Comparison of ENCODE assay signal across 31 mouse cellular contexts in the genomic region with DNA sequence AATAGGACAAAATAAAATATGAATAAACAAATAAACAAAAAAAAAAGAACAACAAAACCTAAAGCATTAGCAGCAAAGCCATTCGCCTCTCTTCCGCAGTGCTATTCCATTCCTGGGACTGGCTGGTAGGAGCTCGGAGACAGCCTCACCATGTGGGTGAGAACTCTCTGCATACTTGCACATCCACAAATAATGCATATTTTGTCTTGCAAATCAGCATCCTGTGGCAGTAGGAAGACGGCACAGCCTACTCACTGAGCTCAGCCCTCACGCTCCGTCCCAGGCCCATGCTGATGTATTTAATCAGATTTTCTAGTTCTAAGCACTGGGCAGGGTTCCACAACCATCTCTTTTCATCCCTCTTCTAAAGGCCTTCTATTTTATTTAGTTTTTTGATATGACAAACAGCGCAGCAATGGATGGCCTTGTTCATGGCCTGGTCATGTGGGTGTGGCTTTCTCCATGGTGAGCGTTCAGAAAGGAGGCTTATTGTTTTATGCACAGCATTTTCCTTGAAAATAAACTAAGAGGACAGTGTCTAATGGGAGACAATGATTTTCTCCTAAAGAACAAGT. TPM values are rescaled to one million over a fixed set of nuclear protein-coding genes. Genes with fewer than 3 reads are reported as not detected.
A peak's percentile ranks its signal among the peaks of the same experiment; 100 is the strongest.
DNase-seq lines count a peak whose midpoint lies in the region; ATAC-seq lines count a peak whose summit lies in the region.
"Had no signal": no experiment of that assay in that cellular context is flagged by ENCODE, and none has a peak within 500 bp of the region (broad histone marks: within the 10 kb centered on the region; RNA-seq: fewer than 3 reads in every experiment).

No protein-coding gene starts in this region.

- peak; percentile 79 for ATAC-seq in frontal cortex, adult (ENCODE audit: low TSS enrichment)
- ATAC-seq in activated CD4-positive, CD25-positive, alpha-beta regulatory T cell, adult 4 months: no peak
- ATAC-seq: CD4-positive, CD25-positive, alpha-beta regulatory T cell, adult 4 months; forebrain, embryonic 16.5 days; hindbrain, postnatal 0 days; intestine, embryonic 15.5 days; midbrain, embryonic 16.5 days had no signal

- no peak for DNase-seq in frontal cortex, postnatal 25 days (ENCODE audit: low spot score in 2 of 2)
- peak; percentile 10 for DNase-seq in ES-CJ7 (ENCODE audit: low read depth, low spot score)
- peak; percentile 66 for DNase-seq in R1 (ENCODE audit: low read depth, low spot score)
- DNase-seq in adrenal gland, postnatal 36 days: peak; percentile 55 to 65
- DNase-seq in left cerebral cortex, adult 8-10 months (ENCODE audit: low spot score in 2 of 2): no peak
- DNase-seq: cerebellum, adult 11 months; cerebellum, adult 9-11 months; gastrocnemius, postnatal 14 days; heart, adult 11 months; heart, postnatal 36 days; kidney, adult 2 months; kidney, postnatal 36 days; lung, postnatal 36 days had no signal

RNA-seq across cellular contexts. Expression of a gene that starts 29.5 kb away (rescaled TPM):
- total RNA-seq in adrenal gland, postnatal 36 days (2021): not detected
- 1 to 10 TPM; 2.2 to 4.2 TPM for polyA plus RNA-seq in activated CD4-positive, CD25-positive, alpha-beta regulatory T cell, adult 4 months (2017; shearing (Covaris generic))
- under 1 TPM in 3 of 4 experiments, not detected in 1; 0.16 to 0.49 (median 0.41) TPM for total RNA-seq in left cerebral cortex, adult 8-10 months (2022)
- total RNA-seq: heart, postnatal 36 days; hindbrain, postnatal 0 days; neutrophil, adult 5-6 weeks had no signal
- polyA plus RNA-seq: embryonic facial prominence, embryonic 14.5 days; erythroblast, embryonic 14.5 days; forebrain, embryonic 11.5 days; forebrain, embryonic 16.5 days; hindbrain, embryonic 12.5 days; kidney, embryonic 16.5 days; limb, embryonic 12.5 days; liver, embryonic 11.5 days; lung, embryonic 15.5 days; midbrain, embryonic 11.5 days; midbrain, embryonic 16.5 days; neural tube, embryonic 11.5 days had no signal

Comparison
In these comparisons a context has a peak if more than half of its experiments do, and no peak if none do; other contexts are left out.
1. DNase-seq: peak in ES-CJ7 (single experiment), R1 (single experiment) and adrenal gland, postnatal 36 days (2 of 2); none in frontal cortex, postnatal 25 days (0 of 2) and left cerebral cortex, adult 8-10 months (0 of 2).